Mouse (Mus musculus): Measurements from ENCODE around the gene Whrn. TPM values are rescaled to one million over a fixed set of nuclear protein-coding genes. Genes with fewer than 3 reads are reported as not detected.

The Whrn gene
- total RNA-seq, 2 experiments from 2014 or later, result 22.6 to 26.4 TPM

GRCm38 (mm10) chr4:63456547-63456946, 39.2 kb downstream of the Whrn start:
- DNase-seq (ENCODE audit: low spot score in 2 of 2), result no peak

DNA sequence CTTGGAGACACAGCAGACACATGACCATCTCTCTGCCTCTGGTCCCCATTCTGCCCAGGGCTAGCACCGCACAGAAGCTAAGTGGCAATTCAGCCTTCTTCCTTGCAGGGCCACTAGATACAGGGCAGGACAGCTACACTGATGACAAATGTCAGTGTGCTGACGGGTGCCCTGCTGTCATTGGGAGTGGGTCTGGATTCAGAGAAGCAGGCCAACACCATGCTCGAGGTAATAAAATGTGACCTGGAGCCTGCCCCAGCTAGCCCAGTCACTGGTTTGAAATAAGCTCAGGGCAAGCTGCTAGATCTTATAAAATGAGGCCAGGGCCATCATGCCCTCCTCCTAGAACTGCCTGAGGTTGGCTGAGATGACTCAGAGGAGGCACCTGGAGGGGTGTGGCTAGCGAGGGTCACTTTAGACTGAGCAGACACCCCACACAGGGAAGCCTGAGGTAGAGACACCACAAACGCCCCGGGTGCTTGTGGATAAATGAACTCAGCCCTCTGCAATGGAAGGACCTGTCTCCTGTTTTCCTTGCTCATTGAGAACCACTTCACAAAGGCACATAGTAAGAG, 41.8 kb downstream of the Whrn start:
- no peak for DNase-seq (ENCODE audit: low spot score in 2 of 2)

DNA sequence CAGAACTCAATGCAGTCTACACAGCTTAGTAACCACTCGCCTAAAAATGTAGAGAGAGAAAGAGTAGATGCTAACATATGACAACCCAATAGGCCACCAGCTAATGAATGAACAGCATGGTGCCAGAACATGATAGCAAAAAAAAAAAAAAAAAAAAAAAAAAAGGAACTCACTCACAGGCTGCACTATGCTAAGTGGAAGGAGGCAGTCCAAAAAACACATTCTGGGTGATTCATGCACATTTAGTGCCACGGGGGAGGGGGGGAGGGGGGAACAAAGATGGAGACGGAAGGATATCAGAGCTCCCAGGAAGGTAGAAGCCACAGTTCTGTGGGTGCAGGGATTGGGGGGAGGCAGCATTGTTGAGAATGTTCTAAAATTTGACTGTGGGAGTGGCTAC, 43.2 kb downstream of the Whrn start:
- no peak for DNase-seq (ENCODE audit: low spot score in 2 of 2)

DNA sequence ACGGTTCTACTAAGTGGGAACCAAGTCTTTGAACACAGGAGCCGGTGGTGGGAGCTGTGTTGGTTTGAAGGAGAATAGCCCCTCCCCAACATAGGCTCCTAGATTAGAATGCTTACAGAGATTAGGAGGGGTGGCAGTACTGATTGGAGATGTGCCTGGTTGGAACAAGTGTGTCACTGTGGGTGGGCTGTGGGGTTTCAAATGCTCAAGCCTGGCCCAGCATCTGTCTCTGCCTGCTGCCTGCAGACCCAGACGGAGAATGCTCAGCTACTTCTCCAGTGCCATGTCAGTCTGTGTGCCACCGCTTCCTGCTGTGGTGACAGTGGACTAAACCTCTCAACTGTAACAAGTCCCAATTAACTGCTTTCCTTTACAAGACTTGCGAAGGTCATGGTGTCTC, 45.2 kb downstream of the Whrn start:
- DNase-seq (ENCODE audit: low spot score in 2 of 2), result no peak

DNA sequence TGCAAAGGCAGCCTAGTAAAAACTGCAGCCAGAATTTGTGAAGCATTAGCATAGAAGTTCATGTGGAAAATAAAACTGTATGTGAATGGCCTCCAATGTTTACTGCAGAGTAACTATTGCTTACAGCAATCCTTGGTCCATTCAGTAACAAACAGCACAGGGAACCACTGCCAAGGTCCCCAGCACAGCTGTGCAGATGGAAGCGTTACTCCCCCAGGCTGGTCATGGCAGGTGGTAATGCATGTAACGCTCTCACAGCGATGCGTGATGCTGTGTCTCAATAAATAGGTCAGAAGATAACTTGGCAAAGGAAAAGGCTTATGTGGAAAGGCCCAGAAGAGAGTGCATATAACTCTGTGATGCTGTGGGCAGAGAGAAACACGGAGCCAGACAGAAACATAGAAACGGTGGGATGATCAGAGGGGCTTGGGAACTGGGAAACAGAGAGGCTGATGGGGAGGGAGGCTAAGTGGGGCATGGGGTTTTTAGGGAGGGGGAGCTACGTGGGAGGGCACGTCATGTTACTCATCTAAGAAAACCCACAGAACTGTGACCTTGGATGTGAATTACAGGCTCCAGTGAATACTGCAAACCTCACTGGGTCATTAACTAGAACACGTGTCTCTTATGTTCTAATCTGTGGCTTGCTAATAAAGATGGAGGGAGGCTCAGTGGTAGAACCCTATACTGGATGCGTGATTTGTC, 51.3 kb downstream of the Whrn start:
- no peak for DNase-seq (ENCODE audit: low spot score in 2 of 2)

DNA sequence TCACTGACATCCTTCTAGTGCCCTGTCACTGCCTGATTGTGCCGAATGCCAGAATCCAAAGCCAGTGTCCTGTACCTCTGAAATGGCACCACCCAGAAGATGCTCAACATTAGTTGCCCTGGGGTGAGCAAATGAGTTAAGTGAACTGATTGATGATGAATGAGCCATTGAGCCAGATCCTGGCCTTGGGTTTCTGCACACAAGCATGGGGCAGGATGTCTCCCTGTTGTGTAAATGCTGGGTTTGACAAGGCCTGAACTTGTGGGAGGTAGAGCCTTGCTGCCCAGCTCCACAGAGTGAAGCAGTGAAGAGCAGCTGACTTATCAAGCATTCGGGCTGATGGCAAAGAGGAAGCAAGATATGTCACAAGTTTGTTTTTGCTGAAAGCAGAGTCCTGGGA, 52.7 kb downstream of the Whrn start:
- DNase-seq (ENCODE audit: low spot score in 2 of 2), result no peak

DNA sequence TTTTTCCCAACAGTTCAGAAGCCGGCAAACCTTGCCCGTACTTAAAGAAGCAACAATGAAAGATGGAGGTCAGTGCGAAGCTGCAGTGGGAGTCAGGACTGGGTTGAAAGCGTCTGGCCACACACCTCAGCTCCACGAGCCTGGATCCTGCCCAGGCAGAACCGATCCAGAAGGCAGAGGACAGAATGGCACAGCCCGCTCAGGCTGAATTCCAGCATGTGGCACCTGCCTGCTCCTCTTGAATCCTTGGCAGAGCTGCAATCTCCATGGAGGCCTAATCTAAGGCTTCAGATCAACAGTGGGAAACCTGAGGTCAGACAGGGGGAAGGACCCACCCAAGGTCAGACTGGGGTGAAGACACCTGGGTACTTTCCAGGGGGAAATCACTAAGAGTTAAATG, 54.2 kb downstream of the Whrn start:
- DNase-seq (ENCODE audit: low spot score in 2 of 2), result no peak

GRCm38 (mm10) chr4:63440262-63440661, 55.5 kb downstream of the Whrn start:
- DNase-seq (ENCODE audit: low spot score in 2 of 2), result no peak

DNA sequence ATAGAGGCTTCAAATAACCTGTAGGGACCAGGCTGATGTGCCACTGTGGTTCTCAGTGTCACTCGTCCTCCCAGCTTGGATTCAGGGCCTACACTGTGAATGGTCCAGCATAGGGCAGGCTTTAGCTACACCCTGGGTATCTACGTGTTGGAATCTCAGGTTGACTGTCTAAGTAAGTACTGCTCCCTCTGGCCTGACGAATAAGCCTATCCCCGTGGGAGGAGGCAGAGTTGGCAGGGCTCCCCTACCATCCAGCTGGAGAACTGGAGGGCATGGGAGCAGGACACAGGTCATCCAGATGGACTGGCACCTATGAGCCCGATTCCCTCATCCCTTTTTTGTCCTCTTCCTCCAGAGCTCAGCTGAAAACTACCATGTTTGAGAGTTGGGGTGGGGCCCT, 57.8 kb downstream of the Whrn start:
- no peak for DNase-seq (ENCODE audit: low spot score in 2 of 2)

GRCm38 (mm10) chr4:63437119-63437815, 58.5 kb downstream of the Whrn start:
- no peak for DNase-seq (ENCODE audit: low spot score in 2 of 2)

GRCm38 (mm10) chr4:63435402-63435801, 60.4 kb downstream of the Whrn start:
- DNase-seq (ENCODE audit: low spot score in 2 of 2), result no peak

- no peak for DNase-seq (ENCODE audit: low spot score in 2 of 2)
These were observed 64.7 kb downstream of the Whrn start for GRCm38 (mm10) chr4:63431098-63431497.

GRCm38 (mm10) chr4:63430357-63430756, 65.4 kb downstream of the Whrn start:
- DNase-seq (ENCODE audit: low spot score in 2 of 2), result no peak

DNA sequence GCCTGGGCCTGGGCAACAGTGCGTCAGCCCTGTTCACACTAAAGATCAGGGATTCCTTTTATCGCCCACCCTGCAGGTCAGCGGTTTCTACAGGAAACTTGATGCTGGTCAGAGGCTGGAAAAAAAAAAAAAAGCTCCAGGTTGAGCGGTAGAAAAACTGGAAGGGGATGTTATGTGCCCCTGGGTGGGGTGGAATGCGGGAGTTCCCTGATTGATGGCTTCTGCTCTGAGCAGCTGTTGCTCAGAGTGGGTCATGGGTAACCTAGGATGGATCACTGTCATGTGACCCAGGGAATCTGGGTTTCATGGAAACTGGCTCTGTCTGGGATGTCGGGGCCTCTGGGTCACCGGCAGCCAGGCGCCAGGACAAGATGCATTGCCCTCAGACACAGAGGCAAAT, 69.5 kb downstream of the Whrn start:
- no peak for DNase-seq (ENCODE audit: low spot score in 2 of 2)

DNA sequence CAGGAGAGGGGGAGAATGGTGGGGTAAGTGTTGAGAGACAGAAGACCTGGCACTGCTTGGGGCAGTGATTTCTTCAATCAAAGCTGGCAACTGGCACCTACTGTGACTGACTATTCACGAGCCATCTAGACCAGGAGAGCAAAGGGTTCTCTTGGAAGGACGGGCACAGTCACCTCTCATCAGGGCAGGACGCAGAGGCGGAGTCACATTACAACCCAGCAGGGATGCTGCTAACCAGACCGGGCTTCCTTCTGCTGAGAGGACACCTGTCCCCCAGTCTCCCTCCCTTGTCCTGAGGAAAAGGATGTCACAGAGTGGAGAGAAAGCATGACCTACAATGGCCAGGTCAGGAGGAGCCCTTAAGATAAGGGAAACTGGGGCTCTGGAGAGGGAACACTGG, 72.0 kb downstream of the Whrn start:
- no peak for DNase-seq (ENCODE audit: low spot score in 2 of 2)

- no peak for DNase-seq (ENCODE audit: low spot score in 2 of 2)
These were observed 72.6 kb downstream of the Whrn start for GRCm38 (mm10) chr4:63423231-63423630.

- DNase-seq (ENCODE audit: low spot score in 2 of 2), result no peak
These were observed 75.5 kb downstream of the Whrn start for GRCm38 (mm10) chr4:63420143-63420920.

GRCm38 (mm10) chr4:63418270-63418669, 77.5 kb downstream of the Whrn start:
- no peak for DNase-seq (ENCODE audit: low spot score in 2 of 2)

- DNase-seq (ENCODE audit: low spot score in 2 of 2), result peak; percentile 42 to 65
These were observed 78.4 kb downstream of the Whrn start for GRCm38 (mm10) chr4:63417318-63417957.

- DNase-seq (ENCODE audit: low spot score in 2 of 2), result no peak
These were observed 80.8 kb downstream of the Whrn start for GRCm38 (mm10) chr4:63414951-63415350.

- no peak for DNase-seq (ENCODE audit: low spot score in 2 of 2)
These were observed 84.6 kb downstream of the Whrn start for GRCm38 (mm10) chr4:63411222-63411621.

All from adrenal gland, postnatal 4 days (tissue).